ENCODE assay signal across 9 mouse cellular contexts in the genomic region with DNA sequence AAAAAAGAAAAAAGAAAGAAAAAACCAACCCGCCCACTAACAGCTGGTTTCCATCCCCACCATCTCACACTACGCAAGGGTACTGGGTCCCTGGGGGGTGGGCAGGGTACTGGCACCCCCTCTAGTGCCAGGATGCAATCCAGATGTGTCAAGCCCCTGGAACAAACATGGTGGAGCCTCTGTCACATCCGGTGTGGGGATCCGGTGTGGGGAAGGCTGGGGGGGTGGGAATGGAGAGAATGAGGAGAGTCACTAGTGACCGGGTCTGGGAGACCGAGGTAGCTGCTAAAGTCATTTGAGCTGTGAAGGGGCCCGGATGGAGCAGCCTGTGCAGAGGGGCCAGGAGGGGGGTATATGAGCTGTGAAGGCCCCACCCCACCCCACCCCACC. TPM values are rescaled to one million over a fixed set of nuclear protein-coding genes. Genes with fewer than 3 reads are reported as not detected.
DNase-seq lines count a peak whose midpoint lies in the region; ATAC-seq lines count a peak whose summit lies in the region.
"Had no signal": no experiment of that assay in that cellular context is flagged by ENCODE, and none has a peak within 500 bp of the region (broad histone marks: within the 10 kb centered on the region; RNA-seq: fewer than 3 reads in every experiment).

No protein-coding gene starts in this region.

- H3K27me3 ChIP-seq in midbrain, embryonic 11.5 days (ENCODE audit: control insufficient read depth, insufficient read depth, low read length), result peaks cover 4% of the 10 kb centered on the region; the same call in 1 of the 2 replicates
- peaks cover 11% of the 10 kb centered on the region; the same call in 1 of the 2 replicates for H3K27me3 ChIP-seq in midbrain, embryonic 13.5 days
- no peaks in the 10 kb centered on the region for H3K27me3 ChIP-seq in intestine, embryonic 16.5 days (replicated peaks; ENCODE audit: control insufficient read depth, insufficient read depth, low read length)
- no peaks in the 10 kb centered on the region for H3K27me3 ChIP-seq in stomach, embryonic 15.5 days (replicated peaks)

- WGBS in midbrain, embryonic 11.5 days, result 76% methylated on average over 7 of the region's 7 CpGs
- WGBS in midbrain, embryonic 13.5 days, result 79% methylated on average over 7 of the region's 7 CpGs
- 49% methylated on average over 7 of the region's 7 CpGs for WGBS in intestine, embryonic 16.5 days
- WGBS in stomach, embryonic 15.5 days, result 37% methylated on average over 7 of the region's 7 CpGs

- no peaks in the 10 kb centered on the region for H3K9me3 ChIP-seq in midbrain, embryonic 11.5 days (ENCODE audit: control insufficient read depth, low read length)
- no peaks in the 10 kb centered on the region for H3K9me3 ChIP-seq in midbrain, embryonic 13.5 days
- no peaks in the 10 kb centered on the region for H3K9me3 ChIP-seq in intestine, embryonic 16.5 days (ENCODE audit: control insufficient read depth, low read length)
- no peaks in the 10 kb centered on the region for H3K9me3 ChIP-seq in stomach, embryonic 15.5 days

- H3K36me3 ChIP-seq in midbrain, embryonic 11.5 days (ENCODE audit: control insufficient read depth, insufficient read depth, low read length), result no peaks in the 10 kb centered on the region
- peaks cover 14% of the 10 kb centered on the region for H3K36me3 ChIP-seq in midbrain, embryonic 13.5 days
- peaks cover 9% of the 10 kb centered on the region; the same call in 1 of the 2 replicates for H3K36me3 ChIP-seq in intestine, embryonic 16.5 days (ENCODE audit: control insufficient read depth, insufficient read depth, low read length)
- peaks cover 23% of the 10 kb centered on the region for H3K36me3 ChIP-seq in stomach, embryonic 15.5 days

- H3K4me1 ChIP-seq in midbrain, embryonic 11.5 days (ENCODE audit: control insufficient read depth, insufficient read depth, low read length), result peaks cover 19% of the 10 kb centered on the region
- H3K4me1 ChIP-seq in midbrain, embryonic 13.5 days (replicated peaks), result peaks cover 39% of the 10 kb centered on the region
- peaks cover 37% of the 10 kb centered on the region for H3K4me1 ChIP-seq in intestine, embryonic 16.5 days (ENCODE audit: control insufficient read depth, insufficient read depth, low read length)
- peaks cover 37% of the 10 kb centered on the region for H3K4me1 ChIP-seq in stomach, embryonic 15.5 days

- H3K4me2 ChIP-seq in midbrain, embryonic 11.5 days, result no peak overlapping the region
- H3K4me2 ChIP-seq in midbrain, embryonic 13.5 days (replicated peaks), result no peak overlapping the region
- H3K4me2 ChIP-seq in intestine, embryonic 16.5 days (ENCODE audit: low read depth, low read length), result peak overlapping the region; percentile 50
- H3K4me2 ChIP-seq in stomach, embryonic 15.5 days, result peak overlapping the region; percentile 76

- H3K9ac ChIP-seq in midbrain, embryonic 11.5 days (ENCODE audit: low read length), result no peak overlapping the region
- H3K9ac ChIP-seq in midbrain, embryonic 13.5 days (replicated peaks), result no peak overlapping the region
- peak overlapping the region; percentile 63; the same call in 1 of the 2 replicates for H3K9ac ChIP-seq in intestine, embryonic 16.5 days (ENCODE audit: low read depth, low read length)
- H3K9ac ChIP-seq in stomach, embryonic 15.5 days, result no peak overlapping the region

- no peak overlapping the region for H3K27ac ChIP-seq in midbrain, embryonic 11.5 days (ENCODE audit: low read depth, low read length)
- no peak overlapping the region for H3K27ac ChIP-seq in midbrain, embryonic 13.5 days
- peak overlapping the region; percentile 70 for H3K27ac ChIP-seq in intestine, embryonic 16.5 days (ENCODE audit: low read length)
- H3K27ac ChIP-seq in stomach, embryonic 15.5 days, result peak overlapping the region; percentile 95
- H3K27ac ChIP-seq: macrophage had no signal

- intact Hi-C loops in gastrocnemius, postnatal 36 days (cut with DNase I), result no loop called here

- no peak for ATAC-seq in midbrain, embryonic 11.5 days (ENCODE audit: low FRiP score)
- ATAC-seq in midbrain, embryonic 13.5 days, result no peak
- ATAC-seq in intestine, embryonic 16.5 days, result peak; percentile 19; the same call in 1 of the 2 replicates
- peak; percentile 33 for ATAC-seq in stomach, embryonic 15.5 days (ENCODE audit: insufficient read depth, low FRiP score, low read depth)

- no peak overlapping the region for H3K4me3 ChIP-seq in midbrain, embryonic 11.5 days (ENCODE audit: low read depth, low read length)
- H3K4me3 ChIP-seq in midbrain, embryonic 13.5 days (replicated peaks), result no peak overlapping the region
- no peak overlapping the region for H3K4me3 ChIP-seq in intestine, embryonic 16.5 days (ENCODE audit: low read length)
- peak overlapping the region; percentile 21 for H3K4me3 ChIP-seq in stomach, embryonic 15.5 days (replicated peaks)

- peak; percentile 61 for DNase-seq in midbrain, embryonic 11.5 days (ENCODE audit: low spot score, missing footprints)
- peak; percentile 44 to 59 for DNase-seq in gastrocnemius, postnatal 36 days
- DNase-seq in adrenal gland, postnatal 10 days, result no peak
- DNase-seq in right cerebral cortex, postnatal 36 days (ENCODE audit: low spot score in 2 of 2), result no peak
- DNase-seq in ovary, postnatal 10 days (ENCODE audit: low spot score), result no peak

RNA-seq across cellular contexts. Expression of a gene that starts 4.8 kb away (rescaled TPM):
- 18.1 and 20.1 TPM in 2 replicates for polyA plus RNA-seq in midbrain, embryonic 11.5 days (2014; fragmentation: Nextera tagmentation; extraction: Ambion mirVana)
- 8.5 and 9.5 TPM in 2 replicates for polyA plus RNA-seq in midbrain, embryonic 13.5 days (2015; fragmentation: Nextera tagmentation; extraction: Ambion mirVana)
- total RNA-seq in gastrocnemius, postnatal 36 days (2021), result 1 to 10 TPM; 1.5 to 1.6 TPM
- 24.3 and 24.4 TPM in 2 replicates for polyA plus RNA-seq in intestine, embryonic 16.5 days (2015; fragmentation: Nextera tagmentation; extraction: Ambion mirVana)
- polyA plus RNA-seq in stomach, embryonic 15.5 days (2015; fragmentation: Nextera tagmentation; extraction: Ambion mirVana), result 39.4 and 40.1 TPM in 2 replicates
- total RNA-seq in adrenal gland, postnatal 10 days (2021), result 1 to 10 TPM; 7.4 to 9.7 TPM

RNA-seq across cellular contexts. Expression of a gene that starts 12.1 kb away (rescaled TPM):
- polyA plus RNA-seq in midbrain, embryonic 11.5 days (2014; fragmentation: Nextera tagmentation; extraction: Ambion mirVana), result 67.4 and 73.3 TPM in 2 replicates
- 75.2 and 76.3 TPM in 2 replicates for polyA plus RNA-seq in midbrain, embryonic 13.5 days (2015; fragmentation: Nextera tagmentation; extraction: Ambion mirVana)
- 1 to 10 TPM; 6.0 to 7.7 TPM for total RNA-seq in gastrocnemius, postnatal 36 days (2021)
- 56.3 and 56.9 TPM in 2 replicates for polyA plus RNA-seq in intestine, embryonic 16.5 days (2015; fragmentation: Nextera tagmentation; extraction: Ambion mirVana)
- polyA plus RNA-seq in stomach, embryonic 15.5 days (2015; fragmentation: Nextera tagmentation; extraction: Ambion mirVana), result 74.7 and 76.0 TPM in 2 replicates
- total RNA-seq in adrenal gland, postnatal 10 days (2021), result 10 to 100 TPM; 44.9 to 54.7 TPM

RNA-seq across cellular contexts. Expression of a gene that starts 30.8 kb away (rescaled TPM):
- polyA plus RNA-seq in midbrain, embryonic 11.5 days (2014; fragmentation: Nextera tagmentation; extraction: Ambion mirVana), result 120 and 121 TPM in 2 replicates
- polyA plus RNA-seq in midbrain, embryonic 13.5 days (2015; fragmentation: Nextera tagmentation; extraction: Ambion mirVana), result 98.1 and 102 TPM in 2 replicates
- 10 to 100 TPM; 58.5 to 58.7 TPM for total RNA-seq in gastrocnemius, postnatal 36 days (2021)
- polyA plus RNA-seq in intestine, embryonic 16.5 days (2015; fragmentation: Nextera tagmentation; extraction: Ambion mirVana), result 165 and 181 TPM in 2 replicates
- 129 and 133 TPM in 2 replicates for polyA plus RNA-seq in stomach, embryonic 15.5 days (2015; fragmentation: Nextera tagmentation; extraction: Ambion mirVana)
- 100 to 1,000 TPM; 121 to 125 TPM for total RNA-seq in adrenal gland, postnatal 10 days (2021)

RNA-seq across cellular contexts. Expression of a gene that starts 44.0 kb away (rescaled TPM):
- 3.9 and 4.0 TPM in 2 replicates for polyA plus RNA-seq in midbrain, embryonic 11.5 days (2014; fragmentation: Nextera tagmentation; extraction: Ambion mirVana)
- 2.9 and 3.9 TPM in 2 replicates for polyA plus RNA-seq in midbrain, embryonic 13.5 days (2015; fragmentation: Nextera tagmentation; extraction: Ambion mirVana)
- total RNA-seq in gastrocnemius, postnatal 36 days (2021), result 1 to 10 TPM; 1.9 to 2.1 TPM
- polyA plus RNA-seq in intestine, embryonic 16.5 days (2015; fragmentation: Nextera tagmentation; extraction: Ambion mirVana), result 12.7 and 13.7 TPM in 2 replicates
- polyA plus RNA-seq in stomach, embryonic 15.5 days (2015; fragmentation: Nextera tagmentation; extraction: Ambion mirVana), result 10.9 and 11.3 TPM in 2 replicates
- 10 to 100 TPM; 10.8 to 12.4 TPM for total RNA-seq in adrenal gland, postnatal 10 days (2021)

RNA-seq across cellular contexts. Expression of a gene that starts 57.4 kb away (rescaled TPM):
- 5.4 and 9.2 TPM in 2 replicates for polyA plus RNA-seq in midbrain, embryonic 11.5 days (2014; fragmentation: Nextera tagmentation; extraction: Ambion mirVana)
- polyA plus RNA-seq in midbrain, embryonic 13.5 days (2015; fragmentation: Nextera tagmentation; extraction: Ambion mirVana), result 0.23 TPM in 2 replicates
- 1 to 10 TPM; 1.2 to 1.7 TPM for total RNA-seq in gastrocnemius, postnatal 36 days (2021)
- polyA plus RNA-seq in intestine, embryonic 16.5 days (2015; fragmentation: Nextera tagmentation; extraction: Ambion mirVana), result 1.8 and 5.4 TPM in 2 replicates
- 6.6 and 16.2 TPM in 2 replicates for polyA plus RNA-seq in stomach, embryonic 15.5 days (2015; fragmentation: Nextera tagmentation; extraction: Ambion mirVana)
- 1 to 10 TPM; 2.3 to 3.2 TPM for total RNA-seq in adrenal gland, postnatal 10 days (2021)
- polyA plus RNA-seq: macrophage had no signal

Comparison
In these comparisons a context has a peak if more than half of its experiments do, and no peak if none do; other contexts are left out.
1. ATAC-seq: peak in intestine, embryonic 16.5 days (single experiment) and stomach, embryonic 15.5 days (single experiment); none in midbrain, embryonic 11.5 days (single experiment) and midbrain, embryonic 13.5 days (single experiment).
2. DNase-seq: peak in midbrain, embryonic 11.5 days (single experiment) and gastrocnemius, postnatal 36 days (2 of 2); none in adrenal gland, postnatal 10 days (single experiment), right cerebral cortex, postnatal 36 days (0 of 2) and ovary, postnatal 10 days (single experiment).
3. H3K27ac ChIP-seq: peak in intestine, embryonic 16.5 days (single experiment) and stomach, embryonic 15.5 days (single experiment); none in midbrain, embryonic 11.5 days (single experiment) and midbrain, embryonic 13.5 days (single experiment).
4. H3K4me2 ChIP-seq: peak in intestine, embryonic 16.5 days (single experiment) and stomach, embryonic 15.5 days (single experiment); none in midbrain, embryonic 11.5 days (single experiment) and midbrain, embryonic 13.5 days (single experiment).